Mouse (Mus musculus) midbrain, embryonic 14.5 days (tissue): ENCODE measurements around the gene Rack1. TPM values are rescaled to one million over a fixed set of nuclear protein-coding genes. Genes with fewer than 3 reads are reported as not detected.

Experiments used
- polyA plus RNA-seq: library from polyadenylated mRNA; unstranded; fragments of >200 nt; fragmentation: Nextera tagmentation; extraction: Ambion mirVana; gene quantifications from 2 replicates; pipeline ENCODE4 v1.2.1, GENCODE M21; 2014

The Rack1 gene
- polyA plus RNA-seq, 1 experiment from 2014 or later, result 505 TPM

Other genes starting within 250 kb of the Rack1 start
- 6.3 and 8.4 TPM in 2 replicates for gene Trim41, start 17.0 kb downstream of the Rack1 start, polyA plus RNA-seq
- 0.75 and 1.6 TPM in 2 replicates for gene Trim7, start 25.8 kb downstream of the Rack1 start, polyA plus RNA-seq
- gene Gm12184, start 26.3 kb downstream of the Rack1 start, polyA plus RNA-seq, result 3.2 and 4.5 TPM in 2 replicates
- gene Irgm1, start 71.4 kb downstream of the Rack1 start, polyA plus RNA-seq, result 1.4 and 5.0 TPM in 2 replicates
- gene Gm5431, start 101.9 kb downstream of the Rack1 start, polyA plus RNA-seq, result 0.34 TPM in 1 of 2 replicates, not detected in the other
- gene Psme2b, start 145.9 kb downstream of the Rack1 start, polyA plus RNA-seq, result 1.4 and 1.7 TPM in 2 replicates
- not detected in 2 replicates for gene Olfr56, start 178.6 kb downstream of the Rack1 start, polyA plus RNA-seq
- gene 9930111J21Rik1, start 179.1 kb downstream of the Rack1 start, polyA plus RNA-seq, result 0.39 TPM in 1 of 2 replicates, not detected in the other
- not detected in 2 replicates for gene Gm12185, start 191.9 kb downstream of the Rack1 start, polyA plus RNA-seq
- 0.74 TPM in 1 of 2 replicates, not detected in the other for gene Tgtp1, start 193.8 kb downstream of the Rack1 start, polyA plus RNA-seq